In genomic region chr4:129288067-129288466, GRCm38 (mm10) we compare ENCODE assay signal across 9 mouse cellular contexts. TPM values are rescaled to one million over a fixed set of nuclear protein-coding genes. Genes with fewer than 3 reads are reported as not detected.
DNase-seq lines count a peak whose midpoint lies in the region; ATAC-seq lines count a peak whose summit lies in the region.
"Had no signal": no experiment of that assay in that cellular context is flagged by ENCODE, and none has a peak within 500 bp of the region (broad histone marks: within the 10 kb centered on the region; RNA-seq: fewer than 3 reads in every experiment).

No protein-coding gene starts in this region.

- no peaks in the 10 kb centered on the region for H3K36me3 ChIP-seq in embryonic facial prominence, embryonic 12.5 days
- no peaks in the 10 kb centered on the region for H3K36me3 ChIP-seq in heart, embryonic 16.5 days (ENCODE audit: control insufficient read depth, insufficient read depth)
- no peaks in the 10 kb centered on the region for H3K36me3 ChIP-seq in liver, embryonic 12.5 days

- peak overlapping the region; percentile 98 for H3K4me2 ChIP-seq in embryonic facial prominence, embryonic 12.5 days (replicated peaks)
- H3K4me2 ChIP-seq in heart, embryonic 16.5 days (ENCODE audit: low read depth, low read length), result peak overlapping the region; percentile 96
- H3K4me2 ChIP-seq in liver, embryonic 12.5 days, result peak overlapping the region; percentile 95

- ATAC-seq in embryonic facial prominence, embryonic 12.5 days (ENCODE audit: insufficient number of reproducible peaks, insufficient read depth, low FRiP score, low TSS enrichment), result no peak
- ATAC-seq in heart, embryonic 16.5 days (replicated peaks; ENCODE audit: extremely low read depth, insufficient read depth, low FRiP score), result no peak; the same call in 1 of the 2 replicates
- no peak for ATAC-seq in liver, embryonic 12.5 days
- ATAC-seq in megakaryocyte-erythroid progenitor cell, adult 5-6 weeks (replicated peaks; ENCODE audit: low FRiP score, low TSS enrichment, poor library complexity, severe bottlenecking), result no peak

- H3K9ac ChIP-seq in embryonic facial prominence, embryonic 12.5 days, result no peak overlapping the region
- peak overlapping the region; percentile 76 for H3K9ac ChIP-seq in heart, embryonic 16.5 days (ENCODE audit: low read length)
- H3K9ac ChIP-seq in liver, embryonic 12.5 days, result no peak overlapping the region

- H3K9me3 ChIP-seq in embryonic facial prominence, embryonic 12.5 days, result no peaks in the 10 kb centered on the region
- H3K9me3 ChIP-seq in heart, embryonic 16.5 days (replicated peaks; ENCODE audit: control insufficient read depth, low read length), result no peaks in the 10 kb centered on the region
- no peaks in the 10 kb centered on the region for H3K9me3 ChIP-seq in liver, embryonic 12.5 days (replicated peaks)

- H3K27ac ChIP-seq in embryonic facial prominence, embryonic 12.5 days, result no peak overlapping the region
- H3K27ac ChIP-seq in heart, embryonic 16.5 days (ENCODE audit: low read length), result peak overlapping the region; percentile 59
- H3K27ac ChIP-seq in liver, embryonic 12.5 days, result no peak overlapping the region

- DNase-seq in adrenal gland, postnatal 10 days, result peak; percentile 64
- no peak for DNase-seq in adrenal gland, adult 18-20 months (ENCODE audit: low spot score in 2 of 2)
- DNase-seq in thymus, postnatal 4 days, result no peak
- DNase-seq in urinary bladder, postnatal 14 days (ENCODE audit: low spot score), result no peak

- H3K4me3 ChIP-seq in embryonic facial prominence, embryonic 12.5 days, result no peak overlapping the region
- peak overlapping the region; percentile 67 for H3K4me3 ChIP-seq in heart, embryonic 16.5 days (ENCODE audit: low read length)
- no peak overlapping the region; the same call in 1 of the 2 replicates for H3K4me3 ChIP-seq in liver, embryonic 12.5 days

- WGBS in embryonic facial prominence, embryonic 12.5 days, result 31% methylated on average over 3 of the region's 3 CpGs
- 35% methylated on average over 3 of the region's 3 CpGs for WGBS in heart, embryonic 16.5 days
- WGBS in liver, embryonic 12.5 days (ENCODE audit: insufficient replicate concordance), result 49% methylated on average over 3 of the region's 3 CpGs

- H3K4me1 ChIP-seq in embryonic facial prominence, embryonic 12.5 days, result peaks cover 15% of the 10 kb centered on the region
- peaks cover 13% of the 10 kb centered on the region for H3K4me1 ChIP-seq in heart, embryonic 16.5 days (ENCODE audit: control insufficient read depth, insufficient read depth, low read length)
- H3K4me1 ChIP-seq in liver, embryonic 12.5 days, result peaks cover 15% of the 10 kb centered on the region

- H3K27me3 ChIP-seq in embryonic facial prominence, embryonic 12.5 days, result peaks cover 32% of the 10 kb centered on the region
- peaks cover 10% of the 10 kb centered on the region for H3K27me3 ChIP-seq in heart, embryonic 16.5 days (ENCODE audit: control insufficient read depth, insufficient read depth, low read length)
- peaks cover 73% of the 10 kb centered on the region for H3K27me3 ChIP-seq in liver, embryonic 12.5 days (replicated peaks)

RNA-seq across cellular contexts. Expression of gene Sync, which starts 0.7 kb away (rescaled TPM):
- total RNA-seq in adrenal gland, postnatal 10 days (2021), result 1 to 10 TPM; 4.2 to 7.4 TPM
- total RNA-seq in adrenal gland, adult 18-20 months (2021), result 1 to 10 TPM in 1 of 2 experiments, under 1 TPM in 1; 0.76 to 1.5 TPM
- 1.1 and 1.2 TPM in 2 replicates for polyA plus RNA-seq in embryonic facial prominence, embryonic 12.5 days (2016; fragmentation: Nextera tagmentation; extraction: Ambion mirVana)
- polyA plus RNA-seq in heart, embryonic 16.5 days (2015; fragmentation: Nextera tagmentation; extraction: Ambion mirVana), result 1.8 and 1.9 TPM in 2 replicates
- 0.13 and 0.24 TPM in 2 replicates for polyA plus RNA-seq in liver, embryonic 12.5 days (2016; fragmentation: Nextera tagmentation; extraction: Ambion mirVana)
- not detected in 2 replicates for total RNA-seq in megakaryocyte-erythroid progenitor cell, adult 5-6 weeks (2014; fragmentation: Nextera tagmentation)
- total RNA-seq in megakaryocyte-erythroid progenitor cell, adult 5-6 weeks (2017), result not detected in 2 replicates
- total RNA-seq: common myeloid progenitor, adult 5-6 weeks had no signal

RNA-seq across cellular contexts. Expression of gene C77080, which starts 26.9 kb away (rescaled TPM):
- 10 to 100 TPM; 16.5 to 16.6 TPM for total RNA-seq in adrenal gland, postnatal 10 days (2021)
- total RNA-seq in adrenal gland, adult 18-20 months (2021), result 10 to 100 TPM; 18.1 to 22.1 TPM
- 5.2 and 5.6 TPM in 2 replicates for polyA plus RNA-seq in embryonic facial prominence, embryonic 12.5 days (2016; fragmentation: Nextera tagmentation; extraction: Ambion mirVana)
- 2.2 and 2.3 TPM in 2 replicates for polyA plus RNA-seq in heart, embryonic 16.5 days (2015; fragmentation: Nextera tagmentation; extraction: Ambion mirVana)
- polyA plus RNA-seq in liver, embryonic 12.5 days (2016; fragmentation: Nextera tagmentation; extraction: Ambion mirVana), result 0.72 and 0.92 TPM in 2 replicates
- 0.20 and 0.45 TPM in 2 replicates for total RNA-seq in megakaryocyte-erythroid progenitor cell, adult 5-6 weeks (2014; fragmentation: Nextera tagmentation)
- 0.11 TPM in 1 of 2 replicates, not detected in the other for total RNA-seq in megakaryocyte-erythroid progenitor cell, adult 5-6 weeks (2017)

RNA-seq across cellular contexts. Expression of gene Rbbp4, which starts 47.1 kb away (rescaled TPM):
- 100 to 1,000 TPM; 142 to 146 TPM for total RNA-seq in adrenal gland, postnatal 10 days (2021)
- 100 to 1,000 TPM; 128 to 132 TPM for total RNA-seq in adrenal gland, adult 18-20 months (2021)
- polyA plus RNA-seq in embryonic facial prominence, embryonic 12.5 days (2016; fragmentation: Nextera tagmentation; extraction: Ambion mirVana), result 487 and 522 TPM in 2 replicates
- 259 and 291 TPM in 2 replicates for polyA plus RNA-seq in heart, embryonic 16.5 days (2015; fragmentation: Nextera tagmentation; extraction: Ambion mirVana)
- 292 and 306 TPM in 2 replicates for polyA plus RNA-seq in liver, embryonic 12.5 days (2016; fragmentation: Nextera tagmentation; extraction: Ambion mirVana)
- total RNA-seq in megakaryocyte-erythroid progenitor cell, adult 5-6 weeks (2014; fragmentation: Nextera tagmentation), result 128 and 189 TPM in 2 replicates
- total RNA-seq in megakaryocyte-erythroid progenitor cell, adult 5-6 weeks (2017), result 92.8 and 105 TPM in 2 replicates

RNA-seq across cellular contexts. Expression of gene Zbtb8os, which starts 47.4 kb away (rescaled TPM):
- total RNA-seq in adrenal gland, postnatal 10 days (2021), result 10 to 100 TPM; 41.1 to 41.5 TPM
- total RNA-seq in adrenal gland, adult 18-20 months (2021), result 10 to 100 TPM; 49.4 to 52.4 TPM
- polyA plus RNA-seq in embryonic facial prominence, embryonic 12.5 days (2016; fragmentation: Nextera tagmentation; extraction: Ambion mirVana), result 38.9 and 43.7 TPM in 2 replicates
- 36.9 and 41.7 TPM in 2 replicates for polyA plus RNA-seq in heart, embryonic 16.5 days (2015; fragmentation: Nextera tagmentation; extraction: Ambion mirVana)
- 31.1 and 38.9 TPM in 2 replicates for polyA plus RNA-seq in liver, embryonic 12.5 days (2016; fragmentation: Nextera tagmentation; extraction: Ambion mirVana)
- 26.6 and 41.9 TPM in 2 replicates for total RNA-seq in megakaryocyte-erythroid progenitor cell, adult 5-6 weeks (2014; fragmentation: Nextera tagmentation)
- total RNA-seq in megakaryocyte-erythroid progenitor cell, adult 5-6 weeks (2017), result 52.6 and 60.8 TPM in 2 replicates

Comparison
In these comparisons a context has a peak if more than half of its experiments do, and no peak if none do; other contexts are left out.
1. RNA of gene C77080, which starts 26.9 kb away (total RNA-seq): 18.1 to 22.1 TPM in adrenal gland, adult 18-20 months and 16.5 to 16.6 TPM in adrenal gland, postnatal 10 days; 0.11 to 0.45 TPM in megakaryocyte-erythroid progenitor cell, adult 5-6 weeks; every median in the first group is over 10 times any median in the second.
2. Peak in every context shown above with its lines, with median percentiles within 50 percentile points of each other: H3K4me2 ChIP-seq.